8 mouse cellular contexts compared by ENCODE assay signal in genomic region chr1:176996630-176997201, GRCm38 (mm10).
DNase-seq lines count a peak whose midpoint lies in the region; ATAC-seq and TF ChIP-seq lines count a peak whose summit lies in the region.

No protein-coding gene starts in this region.

- peaks cover 31% of the 10 kb centered on the region for H3K4me1 ChIP-seq in bone marrow macrophage, adult 2 months (ENCODE audit: control insufficient read depth, insufficient read depth, low read length)
- H3K4me1 ChIP-seq in limb, embryonic 11.5 days (ENCODE audit: control insufficient read depth, insufficient read depth, low read length) = peaks cover 28% of the 10 kb centered on the region
- peaks cover 63% of the 10 kb centered on the region for H3K4me1 ChIP-seq in midbrain, embryonic 14.5 days (ENCODE audit: control insufficient read depth, insufficient read depth, low read length)

- peaks cover 3% of the 10 kb centered on the region; the same call in 1 of the 2 replicates for H3K27me3 ChIP-seq in limb, embryonic 11.5 days (ENCODE audit: control insufficient read depth, insufficient read depth, low read length)
- no peaks in the 10 kb centered on the region for H3K27me3 ChIP-seq in midbrain, embryonic 14.5 days (ENCODE audit: control insufficient read depth, insufficient read depth, low read length)

- no peaks in the 10 kb centered on the region for H3K9me3 ChIP-seq in limb, embryonic 11.5 days (ENCODE audit: control insufficient read depth, low read length)
- no peaks in the 10 kb centered on the region for H3K9me3 ChIP-seq in midbrain, embryonic 14.5 days (ENCODE audit: control insufficient read depth, low read length)

- H3K9ac ChIP-seq in limb, embryonic 11.5 days (ENCODE audit: low read length) = no peak overlapping the region
- H3K9ac ChIP-seq in midbrain, embryonic 14.5 days (replicated peaks; ENCODE audit: low read length) = no peak overlapping the region

- peak overlapping the region; percentile 45; the same call in 1 of the 2 replicates for H3K4me3 ChIP-seq in bone marrow macrophage, adult 2 months (ENCODE audit: insufficient read depth, low read length)
- no peak overlapping the region for H3K4me3 ChIP-seq in limb, embryonic 11.5 days (ENCODE audit: low read depth, low read length)
- no peak overlapping the region for H3K4me3 ChIP-seq in midbrain, embryonic 14.5 days (replicated peaks; ENCODE audit: low read depth, low read length)

- TF ChIP-seq POLR2A in bone marrow macrophage, adult 2 months (IDR thresholded peaks at IDR 0.05; ENCODE audit: borderline replicate concordance, low read depth, low read length) = no peak

- ATAC-seq in limb, embryonic 11.5 days (ENCODE audit: insufficient number of reproducible peaks, low FRiP score, low TSS enrichment, low read depth) = no peak
- ATAC-seq in midbrain, embryonic 14.5 days (ENCODE audit: low FRiP score, low TSS enrichment) = no peak

- DNase-seq in CD4-positive, CD25-positive, alpha-beta regulatory T cell, adult 2 months (ENCODE audit: low read depth, low spot score) = peak; percentile 75
- DNase-seq in heart, adult 18-20 months = peak; percentile 42 to 56
- DNase-seq in kidney, adult 11 months = peak; percentile 19
- DNase-seq in limb, embryonic 11.5 days (ENCODE audit: low spot score) = peak; percentile 38
- DNase-seq in midbrain, embryonic 14.5 days = peak; percentile 68
- peak; percentile 55 to 76 for DNase-seq in spleen, postnatal 4 days (ENCODE audit: low spot score in 2 of 2)
- no peak for DNase-seq in urinary bladder, postnatal 25 days (ENCODE audit: low spot score)

- H3K36me3 ChIP-seq in limb, embryonic 11.5 days (ENCODE audit: control insufficient read depth, insufficient read depth, low read length) = no peaks in the 10 kb centered on the region
- H3K36me3 ChIP-seq in midbrain, embryonic 14.5 days (ENCODE audit: control insufficient read depth, insufficient read depth, low read length) = no peaks in the 10 kb centered on the region

- TF ChIP-seq CTCF in bone marrow macrophage, adult 2 months (IDR thresholded peaks at IDR 0.05; ENCODE audit: low read depth, low read length) = no peak

- WGBS in limb, embryonic 11.5 days = 59% methylated on average over 16 of the region's 16 CpGs
- WGBS in midbrain, embryonic 14.5 days = 14% methylated on average over 16 of the region's 16 CpGs

- no peak overlapping the region for H3K4me2 ChIP-seq in limb, embryonic 11.5 days (ENCODE audit: low read depth, severe bottlenecking)
- H3K4me2 ChIP-seq in midbrain, embryonic 14.5 days (ENCODE audit: low read length) = peak overlapping the region; percentile 56

- H3K27ac ChIP-seq in bone marrow macrophage, adult 2 months (ENCODE audit: insufficient read depth, low read depth, low read length) = peak overlapping the region; percentile 59
- no peak overlapping the region for H3K27ac ChIP-seq in limb, embryonic 11.5 days (replicated peaks; ENCODE audit: low read depth, low read length)
- H3K27ac ChIP-seq in midbrain, embryonic 14.5 days (replicated peaks; ENCODE audit: low read depth, low read length) = peak overlapping the region; percentile 78
